Mouse (Mus musculus) lung, adult 2 months (tissue): ENCODE results near the gene Kif5a.

Experiments used
- CTCF ChIP-seq: fragments of 200-500 bp; IDR thresholded peaks from 2 replicates; pipeline ENCODE4 v1.5.1; 2011; ENCODE audit warnings: mild to moderate bottlenecking, low read length, control low read depth; ENCODE audit not compliant: insufficient read depth
- POLR2A ChIP-seq: fragments of 200-500 bp; IDR thresholded peaks from 2 replicates; pipeline ENCODE4 v1.6.1; 2011; ENCODE audit warnings: low read depth, mild to moderate bottlenecking, control low read depth, low read length, borderline replicate concordance; ENCODE audit errors: extremely low read depth

GRCm38 (mm10) chr10:127199068-127199467 lies 64.1 kb downstream of the Kif5a start:
- no peak for TF ChIP-seq CTCF
- TF ChIP-seq POLR2A = no peak
